Mouse (Mus musculus) olfactory bulb, adult 2 months (tissue): ENCODE data around the gene Wars2.

Experiments used
- CTCF ChIP-seq: fragments of 200-500 bp; IDR thresholded peaks from 2 replicates; pipeline ENCODE4 v1.5.1; 2012; ENCODE audit warnings: low read depth, mild to moderate bottlenecking, low read length, moderate library complexity; ENCODE audit not compliant: insufficient read depth
- POLR2A ChIP-seq: fragments of 200-500 bp; IDR thresholded peaks from 2 replicates; pipeline ENCODE4 v1.6.1; 2012; ENCODE audit warnings: mild to moderate bottlenecking, low read depth, low read length, moderate library complexity; ENCODE audit not compliant: insufficient read depth

GRCm38 (mm10) chr3:99245341-99245740 lies 104.5 kb downstream of the Wars2 start:
- TF ChIP-seq CTCF (no peak), POLR2A (no peak)
